Mouse (Mus musculus) lung, embryonic 16.5 days (tissue): ENCODE measurements around the gene Gm45623. TPM values are rescaled to one million over a fixed set of nuclear protein-coding genes. Genes with fewer than 3 reads are reported as not detected.
A peak's percentile ranks its signal among the peaks of the same experiment; 100 is the strongest.

Source experiments
- ATAC-seq: fragments of 200-750 bp; cut with Nextera tagmentation; 2 replicates; pipeline ENCODE4 v1.8.0; 2017; ENCODE audit warnings: low read depth, mild to moderate bottlenecking, moderate library complexity
- H3K27ac ChIP-seq: fragments of 300-500 bp; sonication (generic); 2 replicates; pipeline ENCODE4 v1.5.1; 2014; ENCODE audit warnings: mild to moderate bottlenecking, control low read depth, low read length
- H3K27me3 ChIP-seq: fragments of 300-500 bp; sonication (generic); 2 replicates; pipeline ENCODE4 v1.6.1; 2014; ENCODE audit warnings: low read depth, low read length, mixed read lengths; ENCODE audit not compliant: control insufficient read depth, insufficient read depth
- H3K36me3 ChIP-seq: fragments of 300-500 bp; sonication (generic); 2 replicates; pipeline ENCODE4 v1.6.1; 2014; ENCODE audit warnings: low read length; ENCODE audit not compliant: control insufficient read depth, insufficient read depth
- H3K4me1 ChIP-seq: fragments of 300-500 bp; sonication (generic); replicated peaks from 2 replicates; pipeline ENCODE4 v1.6.1; 2014; ENCODE audit warnings: low read length, mixed read lengths; ENCODE audit not compliant: control insufficient read depth, insufficient read depth
- H3K4me2 ChIP-seq: fragments of 300-500 bp; sonication (generic); 2 replicates; pipeline ENCODE4 v1.6.1; 2014; ENCODE audit warnings: low read depth, low read length, control low read depth
- H3K4me3 ChIP-seq: fragments of 300-500 bp; sonication (generic); 2 replicates; pipeline ENCODE4 v1.5.1; 2014; ENCODE audit warnings: mild to moderate bottlenecking, low read length, control low read depth
- H3K9ac ChIP-seq: fragments of 300-500 bp; sonication (generic); 2 replicates; pipeline ENCODE4 v1.6.1; 2014; ENCODE audit warnings: low read length, control low read depth
- H3K9me3 ChIP-seq: fragments of 300-500 bp; sonication (generic); 2 replicates; pipeline ENCODE4 v1.6.1; 2016; ENCODE audit warnings: low read length; ENCODE audit not compliant: control insufficient read depth
- WGBS: fragments of 180-500 bp; shearing (Covaris S2); extraction: QIAGEN DNeasy Blood & Tissue Kit; methylation state at CpG from one replicate; pipeline ENCODE4 v1.1.7; 2014; 5-methylcytosine and 5-hydroxymethylcytosine counted together
- polyA plus RNA-seq: library from polyadenylated mRNA; unstranded; fragments of >200 nt; fragmentation: Nextera tagmentation; extraction: Ambion mirVana; gene quantifications from 2 replicates; pipeline ENCODE4 v1.2.1, GENCODE M21; 2015

Gene Gm45623
- 2.2 and 2.4 TPM in 2 replicates for polyA plus RNA-seq

DNA sequence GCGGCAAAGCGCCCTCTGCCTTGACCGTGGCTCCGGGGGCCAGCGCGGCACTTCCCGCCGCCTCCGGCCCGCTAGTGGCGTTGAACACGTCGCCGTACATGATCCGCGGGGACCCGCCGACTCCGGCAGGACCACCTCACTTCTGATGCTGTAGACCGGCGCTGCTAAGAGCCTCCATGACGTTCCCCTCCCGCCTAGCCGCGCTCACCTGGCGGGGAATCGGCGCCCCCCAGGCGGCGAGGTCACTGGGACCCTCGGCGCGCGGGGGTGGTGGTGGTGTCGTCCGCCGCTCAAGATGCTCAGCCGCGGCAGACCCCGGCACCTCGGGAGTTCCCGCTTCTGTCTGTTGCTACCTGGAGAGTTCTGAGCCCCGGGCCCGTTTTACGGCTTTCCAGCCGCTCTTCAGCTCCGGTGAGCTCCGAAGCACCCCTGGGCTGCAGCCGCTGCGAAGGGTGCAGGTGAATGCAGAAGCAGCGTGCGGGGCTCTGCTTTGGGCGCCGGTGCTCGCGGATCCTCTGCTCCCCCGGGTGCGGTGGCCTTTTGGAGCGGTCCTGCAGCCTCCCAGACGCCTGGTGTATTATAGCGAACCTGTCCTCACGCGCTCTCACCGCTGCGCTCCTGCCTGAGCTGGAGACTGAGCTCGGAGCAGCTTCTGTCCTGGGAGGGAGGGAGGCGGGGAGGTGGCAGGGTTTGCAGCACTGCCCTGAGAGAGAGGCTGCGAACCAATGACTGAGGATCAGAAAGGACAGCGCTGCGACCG lies at the start of gene Gm45623:
Gene Gm45623, minus strand, starts transcription at position 636 of the 760 bp plus-strand sequence.
- WGBS = 1% methylated on average over 61 of the region's 71 CpGs
- peaks cover 23% of the 10 kb centered on the region for H3K27me3 ChIP-seq
- peak within 1 kb of the TSS; percentile 52 for H3K4me3 ChIP-seq
- peak within 1 kb of the TSS; percentile 94 for H3K4me2 ChIP-seq
- 0 out of 2 replicates have a peak, but pooled peaks have one; percentile 13 for ATAC-seq
- no peaks in the 10 kb centered on the region for H3K9me3 ChIP-seq
- H3K27ac ChIP-seq = no peak within 1 kb of the TSS
- H3K4me1 ChIP-seq = peaks cover 40% of the 10 kb centered on the region
- no peaks in the 10 kb centered on the region for H3K36me3 ChIP-seq
- H3K9ac ChIP-seq = peak within 1 kb of the TSS; percentile 69

DNA sequence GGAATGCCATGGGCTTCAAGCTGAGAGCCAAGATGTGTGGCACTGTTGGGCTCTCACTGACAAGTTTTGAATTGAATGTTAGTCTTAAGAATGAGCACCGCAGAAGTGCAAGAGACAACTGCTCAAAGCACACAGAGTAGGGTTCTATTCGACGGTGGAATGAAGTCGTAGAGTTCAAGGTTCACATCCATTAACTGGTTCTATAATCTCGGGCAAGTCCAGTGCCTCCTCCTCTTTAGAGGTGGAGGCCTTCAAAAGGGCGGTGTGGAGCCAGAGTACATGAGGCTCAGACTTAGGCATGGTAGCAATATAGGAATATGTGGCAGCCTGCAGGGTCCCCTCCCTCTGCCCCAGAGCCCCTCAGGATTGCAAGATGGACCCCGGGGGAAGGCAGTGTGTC lies 43.8 kb upstream of the Gm45623 start:
- Histone ChIP-seq H3K4me2 (no peak overlapping the region), H3K27ac (no peak overlapping the region), H3K4me1 (no peaks in the 10 kb centered on the region), H3K9ac (no peak overlapping the region), H3K36me3 (no peaks in the 10 kb centered on the region), H3K27me3 (no peaks in the 10 kb centered on the region), H3K9me3 (no peaks in the 10 kb centered on the region), H3K4me3 (no peak overlapping the region)
- 61% methylated on average over 7 of the region's 7 CpGs for WGBS
- no peak for ATAC-seq

DNA sequence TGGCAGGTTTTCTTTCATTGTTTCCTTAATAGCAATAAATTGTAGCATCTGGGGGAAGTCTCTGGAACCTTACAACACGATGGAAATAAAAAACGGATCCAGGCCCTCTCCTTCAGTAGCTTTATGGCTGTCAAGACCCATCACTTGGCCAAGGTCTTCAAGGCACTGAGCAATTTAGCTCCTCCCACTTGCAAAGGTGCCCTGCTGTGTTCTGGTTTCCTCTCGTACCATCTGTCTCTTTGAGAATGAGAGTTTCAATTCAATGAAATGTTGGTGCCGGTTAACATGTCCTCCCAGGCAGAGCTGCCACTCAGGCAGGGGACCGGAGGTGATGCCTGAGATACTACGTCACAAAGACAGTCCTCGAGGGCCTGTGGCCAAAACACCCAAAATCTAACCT lies 41.9 kb upstream of the Gm45623 start:
- Histone ChIP-seq H3K27ac (no peak overlapping the region), H3K36me3 (no peaks in the 10 kb centered on the region), H3K27me3 (no peaks in the 10 kb centered on the region), H3K9me3 (no peaks in the 10 kb centered on the region), H3K4me3 (no peak overlapping the region), H3K4me1 (no peaks in the 10 kb centered on the region), H3K9ac (no peak overlapping the region), H3K4me2 (no peak overlapping the region)
- ATAC-seq = no peak
- 81% methylated on average over 7 of the region's 7 CpGs for WGBS

DNA sequence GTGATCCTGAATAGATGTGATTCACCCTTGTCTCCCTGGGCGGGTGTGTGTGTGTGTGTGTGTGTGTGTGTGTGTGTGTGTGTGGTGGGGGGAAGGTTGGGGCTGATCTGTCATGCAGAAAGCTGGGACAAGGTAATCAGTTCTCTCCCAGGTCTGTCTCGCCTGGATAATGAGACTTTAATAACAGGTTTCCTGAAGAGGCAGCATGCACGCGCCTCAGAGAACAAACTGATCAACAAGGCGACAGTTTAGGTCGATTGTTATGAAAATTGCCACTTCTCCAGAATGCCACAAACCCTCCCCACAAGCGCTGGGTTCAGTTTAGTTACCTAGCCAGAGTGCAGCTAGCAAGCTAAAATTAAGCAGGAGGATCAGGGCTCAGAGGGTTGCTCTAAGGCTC lies 40.8 kb upstream of the Gm45623 start:
- Histone ChIP-seq H3K9ac (no peak overlapping the region), H3K27ac (no peak overlapping the region), H3K4me3 (no peak overlapping the region), H3K27me3 (no peaks in the 10 kb centered on the region), H3K4me1 (no peaks in the 10 kb centered on the region), H3K9me3 (no peaks in the 10 kb centered on the region), H3K4me2 (no peak overlapping the region), H3K36me3 (no peaks in the 10 kb centered on the region)
- no peak for ATAC-seq
- WGBS = 62% methylated on average over 7 of the region's 7 CpGs

DNA sequence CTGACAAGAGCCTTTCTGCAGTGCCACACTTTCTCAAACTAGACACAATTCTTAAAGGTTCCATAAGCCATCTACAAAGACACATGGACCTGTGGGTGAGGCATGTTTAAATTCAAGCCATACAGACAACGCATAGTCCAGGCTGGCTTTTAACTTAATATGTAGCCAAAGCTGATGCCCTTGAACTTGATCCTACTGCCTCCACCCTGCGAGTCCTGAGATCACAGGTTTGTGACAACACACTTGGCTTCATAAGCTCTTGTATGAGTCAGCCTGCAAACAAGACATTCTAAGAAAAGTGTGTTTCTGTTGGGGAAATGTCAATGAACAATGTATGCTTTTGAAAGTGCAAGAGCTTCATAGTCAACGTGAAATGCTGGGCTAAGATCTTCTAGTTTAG lies 39.2 kb upstream of the Gm45623 start:
- H3K4me1 ChIP-seq = no peaks in the 10 kb centered on the region
- no peaks in the 10 kb centered on the region for H3K27me3 ChIP-seq
- H3K9ac ChIP-seq = no peak overlapping the region
- no peaks in the 10 kb centered on the region for H3K9me3 ChIP-seq
- WGBS = 58% methylated on average over 3 of the region's 3 CpGs
- H3K4me3 ChIP-seq = no peak overlapping the region
- ATAC-seq = no peak
- H3K27ac ChIP-seq = no peak overlapping the region
- no peaks in the 10 kb centered on the region for H3K36me3 ChIP-seq
- no peak overlapping the region for H3K4me2 ChIP-seq

DNA sequence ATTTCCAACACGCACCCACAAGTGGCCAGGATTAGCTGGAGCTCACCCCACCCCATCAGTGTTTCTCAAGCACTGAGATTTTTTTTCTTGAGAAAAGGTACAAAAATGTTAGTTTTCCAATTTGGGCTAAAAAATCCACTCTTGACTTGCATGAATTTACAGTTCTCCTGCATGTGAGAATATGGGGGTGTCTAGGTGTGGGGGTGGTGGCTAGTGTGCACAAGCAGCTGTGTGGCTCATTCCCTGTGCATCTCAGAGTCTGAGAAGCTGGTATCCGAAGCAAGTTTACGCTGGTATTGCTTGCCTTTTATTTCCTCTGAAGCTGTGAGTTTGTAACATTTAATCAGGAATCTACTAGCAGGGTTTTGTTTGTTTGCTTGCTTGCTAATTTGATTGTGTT lies 37.1 kb upstream of the Gm45623 start:
- Histone ChIP-seq H3K4me2 (no peak overlapping the region), H3K9me3 (no peaks in the 10 kb centered on the region), H3K4me3 (no peak overlapping the region), H3K9ac (no peak overlapping the region), H3K27ac (no peak overlapping the region), H3K36me3 (no peaks in the 10 kb centered on the region), H3K27me3 (no peaks in the 10 kb centered on the region), H3K4me1 (no peaks in the 10 kb centered on the region)
- 87% methylated on average over 3 of the region's 3 CpGs for WGBS
- no peak for ATAC-seq

DNA sequence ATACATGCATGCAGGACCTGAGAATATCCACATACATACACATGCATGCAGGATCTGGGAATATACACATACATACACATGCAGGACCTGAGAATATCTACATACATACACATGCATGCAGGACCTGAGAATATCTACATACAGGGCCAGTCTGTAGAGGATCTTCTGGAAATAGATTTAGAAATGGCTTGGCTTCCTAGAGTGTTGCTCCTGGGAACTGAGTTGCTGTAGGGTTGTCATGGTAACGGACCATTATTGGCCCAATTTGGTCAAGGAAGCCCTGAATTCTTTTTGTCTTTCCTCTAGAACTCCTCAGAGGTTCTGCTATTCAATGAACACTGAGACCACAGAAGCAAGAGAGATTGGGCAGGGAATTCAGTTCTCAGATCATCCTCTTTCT lies 29.0 kb upstream of the Gm45623 start:
- no peak overlapping the region for H3K4me3 ChIP-seq
- WGBS = 94% methylated on average over 1 of the region's 1 CpGs
- H3K9ac ChIP-seq = no peak overlapping the region
- no peaks in the 10 kb centered on the region for H3K36me3 ChIP-seq
- H3K4me2 ChIP-seq = no peak overlapping the region
- ATAC-seq = no peak
- no peaks in the 10 kb centered on the region for H3K27me3 ChIP-seq
- no peak overlapping the region for H3K27ac ChIP-seq
- H3K9me3 ChIP-seq = no peaks in the 10 kb centered on the region
- no peaks in the 10 kb centered on the region for H3K4me1 ChIP-seq

DNA sequence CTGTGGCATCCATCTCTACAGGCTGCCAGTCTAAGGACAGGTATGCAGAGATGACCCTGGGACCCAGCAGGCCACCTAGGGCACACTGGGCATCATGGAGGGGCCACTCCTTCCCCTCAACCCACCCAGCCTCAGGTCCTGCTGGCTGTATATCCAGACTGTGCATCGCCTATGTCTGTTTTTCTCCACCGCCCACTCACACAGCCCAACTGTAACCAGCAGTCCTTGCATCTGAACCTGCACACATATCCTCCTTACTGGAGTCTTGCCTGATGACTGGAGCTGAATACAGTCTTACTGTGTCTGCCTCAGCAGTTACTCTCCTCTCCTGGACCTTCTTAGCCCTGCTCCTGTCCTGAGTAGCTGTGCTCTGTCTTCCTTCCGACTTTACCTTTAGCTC lies 28.1 kb upstream of the Gm45623 start:
- Histone ChIP-seq H3K4me1 (no peaks in the 10 kb centered on the region), H3K27me3 (no peaks in the 10 kb centered on the region), H3K9me3 (no peaks in the 10 kb centered on the region), H3K4me3 (no peak overlapping the region), H3K27ac (no peak overlapping the region), H3K36me3 (no peaks in the 10 kb centered on the region), H3K4me2 (no peak overlapping the region), H3K9ac (no peak overlapping the region)
- ATAC-seq = no peak
- WGBS = 82% methylated on average over 3 of the region's 3 CpGs

DNA sequence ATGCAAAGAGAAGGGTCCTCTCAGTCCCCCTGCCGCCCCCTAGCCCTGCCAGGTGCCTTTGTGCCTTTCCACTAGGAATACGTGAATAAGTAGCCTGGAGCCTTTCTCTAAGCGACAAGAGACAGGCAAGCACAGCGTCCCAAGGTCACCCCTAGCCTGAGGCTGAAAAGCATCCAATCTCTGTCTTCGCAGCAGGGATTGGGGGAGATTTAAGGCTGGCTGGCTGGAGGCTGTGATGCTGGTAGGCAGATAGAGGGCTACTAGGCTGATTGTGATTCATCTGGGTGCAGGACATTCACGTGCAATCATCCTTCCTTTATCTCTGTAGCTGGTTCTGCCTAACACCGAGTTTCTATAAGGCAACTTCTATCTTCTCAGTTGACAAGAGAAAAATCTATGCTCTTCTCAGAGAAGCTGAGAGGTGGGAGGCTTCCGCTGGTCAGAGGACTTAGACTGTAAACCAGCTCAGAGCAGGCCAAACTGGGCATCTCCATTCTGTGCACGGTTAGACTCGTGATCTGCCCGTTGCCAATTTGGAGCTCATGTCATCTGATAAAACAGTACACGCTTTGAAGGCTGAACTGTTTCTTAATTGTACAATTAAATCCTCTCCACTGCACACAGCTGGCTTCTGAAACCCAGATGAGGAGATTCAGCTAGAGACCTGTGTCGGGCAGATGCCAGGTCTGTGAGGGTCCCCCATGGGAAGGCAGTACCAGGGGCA lies 27.3 kb upstream of the Gm45623 start:
- Histone ChIP-seq H3K27me3 (no peaks in the 10 kb centered on the region), H3K4me3 (no peak overlapping the region), H3K9ac (no peak overlapping the region), H3K9me3 (no peaks in the 10 kb centered on the region), H3K4me2 (no peak overlapping the region), H3K4me1 (no peaks in the 10 kb centered on the region), H3K36me3 (no peaks in the 10 kb centered on the region), H3K27ac (no peak overlapping the region)
- ATAC-seq = no peak
- 67% methylated on average over 13 of the region's 13 CpGs for WGBS
